Mouse (Mus musculus) limb, embryonic 15.5 days (tissue): ENCODE measurements around the gene Ap3s2. TPM values are rescaled to one million over a fixed set of nuclear protein-coding genes. Genes with fewer than 3 reads are reported as not detected.

Experiments
- ATAC-seq: fragments of 200-750 bp; cut with Nextera tagmentation; 2 replicates; pipeline ENCODE4 v1.8.0; 2017; ENCODE audit warnings: low read depth, moderate TSS enrichment; ENCODE audit not compliant: insufficient number of reproducible peaks, low FRiP score, low TSS enrichment
- H3K27ac ChIP-seq: fragments of 300-500 bp; sonication (generic); 2 replicates; pipeline ENCODE4 v1.5.1; 2015; ENCODE audit warnings: moderate library complexity, mild to moderate bottlenecking, inconsistent platforms
- H3K27me3 ChIP-seq: fragments of 300-500 bp; sonication (generic); 2 replicates; pipeline ENCODE4 v1.6.1; 2015; ENCODE audit warnings: inconsistent platforms
- H3K36me3 ChIP-seq: fragments of 300-500 bp; sonication (generic); 2 replicates; pipeline ENCODE4 v1.6.1; 2015; ENCODE audit warnings: inconsistent platforms
- H3K4me1 ChIP-seq: fragments of 300-500 bp; sonication (generic); 2 replicates; pipeline ENCODE4 v1.6.1; 2015; ENCODE audit warnings: inconsistent platforms
- H3K4me2 ChIP-seq: fragments of 300-500 bp; sonication (generic); 2 replicates; pipeline ENCODE4 v1.6.1; 2015; ENCODE audit warnings: mild to moderate bottlenecking, inconsistent platforms
- H3K4me3 ChIP-seq: fragments of 300-500 bp; sonication (generic); 2 replicates; pipeline ENCODE4 v1.5.1; 2015; ENCODE audit warnings: mild to moderate bottlenecking, inconsistent platforms
- H3K9ac ChIP-seq: fragments of 300-500 bp; sonication (generic); 2 replicates; pipeline ENCODE4 v1.6.1; 2015; ENCODE audit warnings: inconsistent platforms
- H3K9me3 ChIP-seq: fragments of 300-500 bp; sonication (generic); 2 replicates; pipeline ENCODE4 v1.6.1; 2016; ENCODE audit warnings: inconsistent platforms
- WGBS: fragments of 180-500 bp; shearing (Covaris S2); methylation state at CpG from one replicate; pipeline ENCODE4 v1.1.7; 2015; 5-methylcytosine and 5-hydroxymethylcytosine counted together
- polyA plus RNA-seq: library from polyadenylated mRNA; unstranded; fragments of >200 nt; fragmentation: Nextera tagmentation; extraction: Ambion mirVana; gene quantifications from 2 replicates; pipeline ENCODE4 v1.2.1, GENCODE M21; 2015

The Ap3s2 gene
- polyA plus RNA-seq, 1 experiment from 2014 or later = 25.7 TPM

DNA sequence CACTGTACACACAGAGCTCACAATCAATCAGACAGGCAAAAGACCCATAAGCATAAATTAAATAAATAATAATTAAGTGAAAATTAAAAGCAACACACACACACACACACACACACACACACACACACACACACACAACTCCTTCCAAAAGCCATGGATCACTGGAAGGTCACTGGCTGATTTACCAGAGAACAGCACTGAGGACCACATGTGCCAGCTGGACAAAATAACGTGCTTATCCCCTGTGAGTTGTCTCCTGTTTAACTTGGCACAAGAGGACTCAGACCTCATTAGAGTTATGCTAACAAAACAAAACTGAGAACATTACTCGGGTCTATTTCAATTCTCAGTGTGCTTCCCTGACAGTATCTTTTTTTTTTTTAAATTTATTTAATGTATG is 13.1 kb downstream of the Ap3s2 start:
- WGBS = 69% methylated on average over 2 of the region's 2 CpGs
- ATAC-seq = no peak
- no peaks in the 10 kb centered on the region for H3K27me3 ChIP-seq
- no peak overlapping the region for H3K9ac ChIP-seq
- H3K9me3 ChIP-seq = no peaks in the 10 kb centered on the region
- H3K36me3 ChIP-seq = peaks cover 48% of the 10 kb centered on the region
- H3K27ac ChIP-seq = no peak overlapping the region
- no peaks in the 10 kb centered on the region for H3K4me1 ChIP-seq
- no peak overlapping the region for H3K4me3 ChIP-seq
- no peak overlapping the region for H3K4me2 ChIP-seq

DNA sequence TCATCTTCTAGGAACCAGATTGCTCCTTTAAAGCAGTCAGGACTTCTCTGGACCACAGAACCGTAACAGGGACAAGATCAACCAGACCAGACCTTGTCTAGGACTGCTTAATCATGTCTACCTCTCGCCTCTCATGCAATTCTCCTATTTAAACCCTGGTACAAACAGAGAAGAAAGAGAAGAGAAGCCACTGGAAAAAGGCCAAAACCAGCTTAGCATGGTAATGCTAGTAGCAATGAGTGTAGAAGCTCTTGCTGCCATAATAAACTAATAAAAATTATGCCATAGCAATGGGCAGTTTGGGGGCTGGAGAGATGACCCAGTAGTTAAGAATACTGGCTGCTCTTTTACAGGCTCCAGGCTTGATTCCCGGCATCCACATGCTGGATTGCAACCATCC is 13.5 kb downstream of the Ap3s2 start:
- ATAC-seq = no peak
- no peak overlapping the region for H3K4me3 ChIP-seq
- H3K9me3 ChIP-seq = no peaks in the 10 kb centered on the region
- peaks cover 52% of the 10 kb centered on the region for H3K36me3 ChIP-seq
- H3K4me1 ChIP-seq = no peaks in the 10 kb centered on the region
- H3K27ac ChIP-seq = no peak overlapping the region
- 80% methylated on average over 3 of the region's 3 CpGs for WGBS
- no peak overlapping the region for H3K4me2 ChIP-seq
- H3K27me3 ChIP-seq = no peaks in the 10 kb centered on the region
- no peak overlapping the region for H3K9ac ChIP-seq

DNA sequence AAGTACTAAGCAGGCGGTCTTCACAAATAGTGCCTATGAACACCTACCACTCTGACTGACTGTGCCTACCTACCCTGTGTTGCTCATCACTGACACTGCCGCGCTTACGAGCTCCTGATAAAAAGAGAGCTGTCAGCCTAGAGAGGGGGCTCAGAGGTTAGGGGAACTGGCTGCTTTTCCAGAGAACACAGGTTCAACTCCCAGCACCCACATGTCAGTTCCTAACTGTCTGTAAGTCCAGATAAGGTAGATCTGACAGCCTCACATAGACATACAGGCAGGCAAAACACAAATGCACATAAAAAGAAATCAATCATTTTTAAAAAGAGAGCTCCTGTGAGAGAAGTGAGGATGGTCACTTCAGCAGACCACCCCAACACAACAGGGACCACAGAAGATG is 15.3 kb downstream of the Ap3s2 start:
- Histone ChIP-seq H3K27me3 (no peaks in the 10 kb centered on the region), H3K36me3 (peaks cover 59% of the 10 kb centered on the region), H3K4me2 (no peak overlapping the region), H3K9me3 (no peaks in the 10 kb centered on the region), H3K9ac (no peak overlapping the region), H3K4me3 (no peak overlapping the region), H3K4me1 (no peaks in the 10 kb centered on the region), H3K27ac (no peak overlapping the region)
- no peak for ATAC-seq
- 96% methylated on average over 4 of the region's 4 CpGs for WGBS

DNA sequence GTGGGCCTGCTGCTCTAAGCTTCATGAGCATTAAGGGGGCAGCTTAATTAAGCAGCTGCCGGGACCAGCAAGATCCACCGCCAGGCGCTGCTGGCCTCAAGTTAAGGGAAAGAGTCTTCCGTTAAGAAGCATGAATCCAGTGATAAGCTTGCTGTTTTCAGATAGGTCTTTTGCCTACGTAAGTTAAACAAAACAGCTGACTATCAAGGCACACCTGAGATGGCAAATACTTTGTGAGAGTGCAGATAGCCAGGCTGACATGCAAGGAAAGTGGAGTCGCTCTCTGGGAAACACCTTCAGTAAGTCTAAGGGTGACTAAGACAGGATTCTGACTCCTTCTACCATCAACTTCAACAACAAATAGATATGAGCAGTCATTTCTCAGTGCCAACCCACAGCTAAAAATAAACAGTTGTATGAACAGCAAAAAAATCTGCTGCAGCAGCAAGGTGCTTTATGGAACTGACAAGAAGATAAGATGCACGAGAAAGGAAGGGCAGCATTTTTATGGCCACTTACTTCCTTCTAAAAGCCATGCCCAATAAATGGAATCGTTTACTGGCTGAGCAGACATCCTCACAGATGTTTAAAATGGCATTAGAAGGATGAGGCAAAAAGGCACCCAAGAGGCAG is 17.2 kb downstream of the Ap3s2 start:
- no peak for ATAC-seq
- Histone ChIP-seq H3K9me3 (no peaks in the 10 kb centered on the region), H3K4me1 (no peaks in the 10 kb centered on the region), H3K27ac (no peak overlapping the region), H3K9ac (no peak overlapping the region), H3K4me2 (no peak overlapping the region), H3K27me3 (no peaks in the 10 kb centered on the region), H3K4me3 (no peak overlapping the region), H3K36me3 (peaks cover 59% of the 10 kb centered on the region)
- 82% methylated on average over 8 of the region's 8 CpGs for WGBS

DNA sequence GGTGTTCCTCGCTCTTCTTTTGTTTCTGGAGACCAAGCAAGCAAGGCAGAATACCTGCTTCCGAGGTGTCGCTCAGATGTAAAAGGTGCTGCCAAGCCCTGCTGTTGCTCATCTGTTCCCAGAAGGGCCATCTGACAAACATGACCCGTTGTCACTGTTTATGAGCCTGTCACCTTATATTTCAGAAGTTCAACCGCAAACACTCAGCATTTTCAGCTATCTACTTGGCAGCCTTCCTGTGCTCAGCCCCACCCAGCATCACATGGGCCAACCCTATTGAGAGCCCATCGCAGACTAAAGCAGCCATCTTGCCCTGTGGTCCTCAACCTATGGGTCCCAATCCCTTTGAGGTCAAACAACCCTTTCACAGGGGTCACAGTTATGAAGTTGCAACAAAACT is 19.7 kb downstream of the Ap3s2 start:
- Histone ChIP-seq H3K27ac (no peak overlapping the region), H3K4me2 (no peak overlapping the region), H3K27me3 (no peaks in the 10 kb centered on the region), H3K4me1 (no peaks in the 10 kb centered on the region), H3K36me3 (peaks cover 57% of the 10 kb centered on the region), H3K9me3 (no peaks in the 10 kb centered on the region), H3K4me3 (no peak overlapping the region), H3K9ac (no peak overlapping the region)
- 92% methylated on average over 6 of the region's 6 CpGs for WGBS
- ATAC-seq = no peak

DNA sequence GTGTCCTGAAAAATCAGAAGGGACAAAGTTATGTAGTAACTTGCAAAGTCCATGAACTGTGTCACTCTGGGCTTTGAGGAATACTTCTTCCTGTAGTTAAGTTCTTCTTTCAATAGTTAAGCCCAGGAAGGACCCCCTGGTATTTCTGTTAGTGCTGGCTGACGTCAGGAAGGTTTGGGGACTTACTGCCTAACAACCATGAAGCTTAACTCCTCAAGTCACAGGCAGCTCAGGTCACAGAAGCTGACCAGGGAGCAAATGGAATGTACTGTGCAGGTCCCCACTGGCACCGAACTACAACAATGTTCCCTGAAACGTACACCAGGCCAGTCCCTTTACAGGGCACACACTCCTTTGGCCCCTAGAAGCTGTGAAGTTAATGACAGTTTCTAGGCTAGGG is 25.2 kb downstream of the Ap3s2 start:
- peaks cover 43% of the 10 kb centered on the region for H3K36me3 ChIP-seq

DNA sequence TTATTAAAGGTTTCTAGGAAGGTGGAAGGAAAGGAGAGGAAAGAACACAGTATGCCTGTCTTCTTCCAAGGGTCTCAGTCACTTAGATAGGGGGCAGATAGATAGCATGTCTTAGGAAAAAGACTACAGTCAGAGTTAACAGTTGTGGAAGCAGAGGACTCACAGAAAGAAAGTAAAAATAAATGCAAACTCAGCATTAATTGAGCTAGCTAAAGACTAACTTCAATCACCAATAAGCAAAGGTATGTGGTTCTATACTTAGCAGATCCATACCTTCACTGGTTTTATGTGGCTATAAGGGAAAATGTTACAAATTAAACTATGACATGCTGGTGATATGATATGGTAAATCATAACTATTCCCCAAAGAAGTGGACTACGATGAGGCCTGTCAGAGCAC is 25.7 kb downstream of the Ap3s2 start:
- H3K9ac ChIP-seq = no peak overlapping the region
- H3K27me3 ChIP-seq = no peaks in the 10 kb centered on the region
- H3K9me3 ChIP-seq = no peaks in the 10 kb centered on the region
- no peak for ATAC-seq
- peaks cover 42% of the 10 kb centered on the region for H3K36me3 ChIP-seq
- H3K27ac ChIP-seq = no peak overlapping the region
- WGBS = 97% methylated on average over 1 of the region's 1 CpGs
- H3K4me2 ChIP-seq = no peak overlapping the region
- no peak overlapping the region for H3K4me3 ChIP-seq
- peaks cover 5% of the 10 kb centered on the region; the same call in 1 of the 2 replicates for H3K4me1 ChIP-seq

More for the DNA sequence above, 25.2 kb downstream of the Ap3s2 start:
- ATAC-seq = no peak
- H3K27ac ChIP-seq = no peak overlapping the region
- no peak overlapping the region for H3K9ac ChIP-seq
- WGBS = 72% methylated on average over 3 of the region's 3 CpGs
- no peaks in the 10 kb centered on the region for H3K27me3 ChIP-seq
- peaks cover 5% of the 10 kb centered on the region; the same call in 1 of the 2 replicates for H3K4me1 ChIP-seq
- no peak overlapping the region for H3K4me2 ChIP-seq
- no peaks in the 10 kb centered on the region for H3K9me3 ChIP-seq
- no peak overlapping the region for H3K4me3 ChIP-seq

DNA sequence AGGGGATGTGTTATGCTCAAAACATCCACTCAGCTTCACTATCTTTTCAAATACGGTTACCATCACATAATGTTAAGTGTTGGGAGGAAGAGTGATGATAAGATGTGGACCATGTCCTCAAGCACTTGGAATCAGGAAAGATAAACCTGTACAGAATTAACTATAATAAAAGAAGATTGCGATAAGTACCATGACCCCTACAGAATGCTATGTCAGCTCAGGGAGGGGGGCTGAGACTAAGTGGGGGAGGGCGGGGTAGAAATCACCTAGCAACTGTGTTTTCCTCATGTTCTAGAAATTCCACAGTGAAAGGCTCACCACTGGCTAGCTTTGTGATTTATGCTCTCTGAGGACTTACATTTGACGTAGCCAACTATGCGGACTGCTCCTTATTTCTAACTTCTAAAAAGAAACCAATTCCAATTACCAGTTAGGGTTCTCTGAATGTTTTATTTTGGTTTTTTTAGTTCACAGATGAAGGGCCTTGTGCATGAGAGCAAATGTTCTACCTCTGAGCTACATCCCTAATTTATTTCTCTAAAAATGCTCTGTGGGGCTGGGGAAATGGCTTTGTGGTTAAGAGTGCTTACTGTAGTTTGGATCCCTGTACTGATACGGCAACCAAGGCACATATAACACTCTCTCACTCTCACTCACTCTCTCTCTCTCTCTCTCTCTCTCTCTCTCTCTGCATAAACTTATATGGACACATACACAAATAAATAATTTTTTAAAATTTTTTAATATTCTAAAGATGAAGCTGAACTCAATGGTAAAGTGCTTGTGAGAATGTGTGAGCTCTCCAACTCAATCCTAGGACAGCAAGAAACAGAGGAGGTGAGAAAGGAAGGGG is 27.6 kb downstream of the Ap3s2 start:
- Histone ChIP-seq H3K9me3 (no peaks in the 10 kb centered on the region), H3K9ac (no peak overlapping the region), H3K27ac (no peak overlapping the region), H3K4me2 (no peak overlapping the region), H3K4me3 (no peak overlapping the region), H3K4me1 (peaks cover 5% of the 10 kb centered on the region; the same call in 1 of the 2 replicates), H3K27me3 (no peaks in the 10 kb centered on the region), H3K36me3 (peaks cover 32% of the 10 kb centered on the region)
- WGBS = 78% methylated on average over 6 of the region's 6 CpGs
- ATAC-seq = no peak

DNA sequence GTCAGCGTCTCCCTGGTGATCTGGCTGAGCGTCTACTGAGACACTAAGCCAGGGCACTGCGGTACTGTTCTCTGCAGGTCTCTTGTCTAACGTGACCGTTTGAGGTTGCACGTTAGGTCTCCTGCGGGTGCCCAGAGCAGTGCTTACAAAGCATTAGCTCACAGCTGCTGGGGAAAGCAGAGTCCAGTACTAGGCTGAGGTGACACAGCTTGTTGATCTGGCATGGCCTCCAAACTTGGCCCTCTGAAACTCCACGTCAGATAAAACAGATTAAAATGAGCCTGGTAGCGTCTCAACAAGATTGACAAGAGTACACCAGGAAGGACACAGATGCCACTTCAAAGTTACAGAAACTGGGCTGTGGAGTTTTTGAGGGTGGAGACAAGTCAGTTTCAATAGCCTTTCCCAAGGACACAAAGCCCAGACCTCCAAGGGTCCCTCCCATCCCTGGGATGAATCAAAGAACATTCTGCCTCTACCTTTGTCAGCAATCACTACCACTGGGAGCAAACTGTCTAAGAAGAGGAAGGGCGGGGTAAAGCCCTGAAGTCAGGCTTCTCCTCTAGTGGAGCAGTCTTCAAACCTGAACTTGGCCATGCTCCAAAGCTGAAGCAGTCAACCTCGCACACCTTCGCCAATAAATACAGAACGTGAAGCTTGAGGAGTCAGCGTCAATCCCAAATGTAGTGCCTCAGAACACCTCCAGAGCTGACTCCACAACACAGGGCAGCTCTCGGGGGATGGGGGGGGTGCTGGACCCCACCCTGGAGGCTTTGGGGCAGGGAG is 29.8 kb downstream of the Ap3s2 start:
- Histone ChIP-seq H3K27ac (no peak overlapping the region), H3K36me3 (peaks cover 27% of the 10 kb centered on the region), H3K4me1 (peaks cover 5% of the 10 kb centered on the region; the same call in 1 of the 2 replicates), H3K4me3 (no peak overlapping the region), H3K9me3 (no peaks in the 10 kb centered on the region), H3K4me2 (no peak overlapping the region), H3K27me3 (no peaks in the 10 kb centered on the region), H3K9ac (no peak overlapping the region)
- 79% methylated on average over 15 of the region's 15 CpGs for WGBS
- ATAC-seq = no peak

DNA sequence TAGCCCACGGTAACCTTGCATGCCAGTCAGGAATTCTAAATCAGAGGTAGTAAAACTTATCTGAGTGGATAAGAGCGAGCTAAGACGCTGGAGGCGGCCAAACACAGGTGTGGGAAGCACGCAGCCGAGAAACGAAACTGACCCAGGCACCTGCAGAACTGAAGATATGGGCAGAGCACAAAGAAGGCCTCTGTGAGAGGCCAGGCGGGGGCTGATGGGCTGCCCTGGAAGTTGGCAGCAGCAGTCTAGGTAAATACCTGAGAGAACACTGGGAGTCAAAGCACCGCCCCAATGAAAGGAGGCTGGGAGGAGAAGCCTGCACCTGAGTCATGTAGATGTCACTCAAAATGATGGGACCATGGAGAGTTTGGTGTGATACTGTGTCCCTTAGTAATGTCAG is 31.8 kb downstream of the Ap3s2 start:
- no peak overlapping the region for H3K4me3 ChIP-seq
- peaks cover 18% of the 10 kb centered on the region for H3K36me3 ChIP-seq
- no peaks in the 10 kb centered on the region for H3K9me3 ChIP-seq
- WGBS = 82% methylated on average over 9 of the region's 9 CpGs
- H3K27ac ChIP-seq = no peak overlapping the region
- H3K27me3 ChIP-seq = no peaks in the 10 kb centered on the region
- H3K9ac ChIP-seq = no peak overlapping the region
- H3K4me2 ChIP-seq = no peak overlapping the region
- no peak for ATAC-seq
- peaks cover 5% of the 10 kb centered on the region; the same call in 1 of the 2 replicates for H3K4me1 ChIP-seq

DNA sequence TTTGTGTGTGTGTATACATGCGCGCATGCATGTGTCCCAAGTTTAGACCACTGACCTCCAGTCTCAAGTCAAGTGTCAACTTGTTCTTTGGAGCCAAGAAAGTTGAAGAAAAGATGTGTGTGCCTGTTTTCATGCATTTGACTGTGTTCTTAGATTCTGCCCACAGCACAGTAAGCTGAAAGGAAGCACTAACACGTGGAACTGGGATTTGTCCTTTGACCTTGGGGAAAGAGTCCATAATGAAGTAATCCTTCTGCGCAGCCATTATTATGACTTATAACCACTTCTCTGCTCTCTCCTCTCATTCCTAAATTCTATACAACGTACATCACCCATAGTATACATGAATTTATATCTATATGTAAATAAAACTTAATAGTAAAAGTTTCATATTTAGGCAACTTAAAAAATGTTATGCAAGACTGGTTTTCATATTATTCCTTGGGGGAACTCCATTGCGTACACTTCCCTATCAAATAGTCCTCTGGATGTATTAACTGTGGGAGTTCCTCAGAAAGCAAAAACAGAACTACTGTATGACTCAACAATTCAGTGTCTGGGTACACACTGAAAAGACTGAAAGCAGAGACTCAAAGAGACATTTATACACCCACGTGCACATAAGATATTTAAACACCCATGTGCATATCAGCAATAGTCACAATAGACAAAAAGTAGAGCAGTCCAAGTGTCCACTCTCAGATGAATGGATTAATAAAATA is 36.7 kb downstream of the Ap3s2 start:
- whole genome bisulfite sequencing = 85% methylated on average over 7 of the region's 7 CpGs

More for the DNA sequence above, 36.7 kb downstream of the Ap3s2 start:
- Histone ChIP-seq H3K36me3 (peaks cover 32% of the 10 kb centered on the region), H3K9me3 (no peaks in the 10 kb centered on the region), H3K27ac (no peak overlapping the region), H3K4me2 (no peak overlapping the region), H3K9ac (no peak overlapping the region), H3K27me3 (no peaks in the 10 kb centered on the region), H3K4me1 (peaks cover 16% of the 10 kb centered on the region), H3K4me3 (no peak overlapping the region)
- no peak for ATAC-seq
